Mouse (Mus musculus): Measurements from ENCODE around the gene Carns1. TPM values are rescaled to one million over a fixed set of nuclear protein-coding genes. Genes with fewer than 3 reads are reported as not detected.

Carns1 gene
- total and polyA plus RNA-seq, 3 experiments, result 1.7 to 4.0 (median 3.8) TPM

GRCm38 (mm10) chr19:4145936-4146335 lies 29.3 kb downstream of the Carns1 start:
- TF ChIP-seq IRF4 (IDR thresholded peaks at IDR 0.05; ENCODE audit: low read depth, low read length), result no peak
- no peak for TF ChIP-seq RCOR1 (conservative IDR thresholded peaks at IDR 0.05; ENCODE audit: low read depth, low read length)
- no peak for TF ChIP-seq UBTF (IDR thresholded peaks at IDR 0.05; ENCODE audit: low read depth, low read length)
- TF ChIP-seq ETS1 (conservative IDR thresholded peaks at IDR 0.05; ENCODE audit: low read depth, low read length), result no peak
- no peak for TF ChIP-seq ZNF384 (IDR thresholded peaks at IDR 0.05; ENCODE audit: low read depth, low read length)
- no peak overlapping the region for H3K4me3 ChIP-seq (replicated peaks in 1 of 3; ENCODE audit: low read depth in 2 of 3, low read length in 2 of 3, poor library complexity in 1 of 3)
- no peak overlapping the region for H3K9ac ChIP-seq (ENCODE audit: insufficient read depth, low read depth)
- peaks cover 4 to 30% of the 10 kb centered on the region in 2 experiments for H3K36me3 ChIP-seq (replicated peaks in 1 of 2; ENCODE audit: control insufficient read depth in 1 of 2, insufficient read depth in 1 of 2, low read length in 1 of 2)
- no peak for DNase-seq (ENCODE audit: extremely low read depth)
- peaks cover 15% of the 10 kb centered on the region for H3K79me2 ChIP-seq (replicated peaks; ENCODE audit: control insufficient read depth, extremely low read depth, insufficient read depth, poor library complexity, severe bottlenecking)
- peaks cover 5% of the 10 kb centered on the region for H3K9me3 ChIP-seq (replicated peaks; ENCODE audit: low read length)
- H3K27ac ChIP-seq (ENCODE audit: insufficient read depth, low read depth), result no peak overlapping the region
- in situ Hi-C loops (cut with MboI; ENCODE audit: low pct_ligation_motif_present, low pct_unique_long_range_greater_than_20kb, low sequenced_read_pairs) (no loop called here), dilution Hi-C loops (cut with MboI; ENCODE audit: extremely low pct_ligation_motif_present, extremely low pct_unique_long_range_greater_than_20kb, low sequenced_read_pairs) (no loop called here)
- no peaks in the 10 kb centered on the region for H3K27me3 ChIP-seq (replicated peaks)
- peaks cover 50 to 75% of the 10 kb centered on the region in 2 experiments for H3K4me1 ChIP-seq (ENCODE audit: control insufficient read depth in 1 of 2, insufficient read depth in 2 of 2)
- no peak overlapping the region for H3K4me2 ChIP-seq (ENCODE audit: insufficient read depth, low read depth, poor library complexity, severe bottlenecking)

GRCm38 (mm10) chr19:4144550-4145498 lies 30.5 kb downstream of the Carns1 start:
- Histone ChIP-seq H3K9ac (ENCODE audit: insufficient read depth, low read depth) (0 out of 2 replicates have a peak overlapping the region, but pooled peaks have one; percentile 10), H3K27me3 (replicated peaks) (no peaks in the 10 kb centered on the region), H3K4me2 (ENCODE audit: insufficient read depth, low read depth, poor library complexity, severe bottlenecking) (no peak overlapping the region), H3K4me1 (ENCODE audit: control insufficient read depth in 1 of 2, insufficient read depth in 2 of 2) (peaks cover 41 to 78% of the 10 kb centered on the region in 2 experiments), H3K9me3 (replicated peaks; ENCODE audit: low read length) (peaks cover 5% of the 10 kb centered on the region), H3K36me3 (replicated peaks in 1 of 2; ENCODE audit: control insufficient read depth in 1 of 2, insufficient read depth in 1 of 2, low read length in 1 of 2) (peaks cover 0 to 28% of the 10 kb centered on the region in 2 experiments), H3K79me2 (replicated peaks; ENCODE audit: control insufficient read depth, extremely low read depth, insufficient read depth, poor library complexity, severe bottlenecking) (peaks cover 15% of the 10 kb centered on the region), H3K4me3 (replicated peaks in 1 of 3; ENCODE audit: low read depth in 2 of 3, low read length in 2 of 3, poor library complexity in 1 of 3) (no peak overlapping the region), H3K27ac (ENCODE audit: insufficient read depth, low read depth) (peak overlapping the region; percentile 90)
- dilution Hi-C loops (cut with MboI; ENCODE audit: extremely low pct_ligation_motif_present, extremely low pct_unique_long_range_greater_than_20kb, low sequenced_read_pairs) (no loop called here), in situ Hi-C loops (cut with MboI; ENCODE audit: low pct_ligation_motif_present, low pct_unique_long_range_greater_than_20kb, low sequenced_read_pairs) (no loop called here)
- peak; percentile 84 for DNase-seq (ENCODE audit: extremely low read depth)
- peak; percentile 81 for TF ChIP-seq MAX (IDR thresholded peaks at IDR 0.05; ENCODE audit: low read length)
- no peak for TF ChIP-seq ZKSCAN1 (IDR thresholded peaks at IDR 0.05; ENCODE audit: borderline replicate concordance, low read depth, low read length)
- TF ChIP-seq TCF12 (IDR thresholded peaks at IDR 0.05; ENCODE audit: low read depth, low read length), result peak; percentile 73
- no peak for TF ChIP-seq MAZ (IDR thresholded peaks at IDR 0.05; ENCODE audit: low read depth, low read length)
- no peak for TF ChIP-seq E2F4 (IDR thresholded peaks at IDR 0.05; ENCODE audit: insufficient replicate concordance, low read depth, low read length)
- TF ChIP-seq ZC3H11A (IDR thresholded peaks at IDR 0.05; ENCODE audit: low read depth, low read length), result no peak
- peak; percentile 69 for TF ChIP-seq BHLHE40 (IDR thresholded peaks at IDR 0.05; ENCODE audit: low read depth, low read length)
- TF ChIP-seq ETS1 (conservative IDR thresholded peaks at IDR 0.05; ENCODE audit: low read depth, low read length), result peak; percentile 81
- TF ChIP-seq ZNF384 (IDR thresholded peaks at IDR 0.05; ENCODE audit: low read depth, low read length), result no peak
- TF ChIP-seq IRF4 (IDR thresholded peaks at IDR 0.05; ENCODE audit: low read depth, low read length), result no peak
- TF ChIP-seq HCFC1 (IDR thresholded peaks at IDR 0.05; ENCODE audit: low read depth, low read length), result no peak
- peak; percentile 69 for TF ChIP-seq EP300 (IDR thresholded peaks at IDR 0.05; ENCODE audit: low read length)
- 0 out of 2 replicates have a peak, but pooled peaks have one; percentile 4 for TF ChIP-seq USF2 (conservative IDR thresholded peaks at IDR 0.05; ENCODE audit: low read depth, low read length)
- no peak for TF ChIP-seq UBTF (IDR thresholded peaks at IDR 0.05; ENCODE audit: low read depth, low read length)
- peak in 1 of 2 experiments; percentile 8; a peak in 1 of 4 replicates for TF ChIP-seq CTCF (conservative IDR thresholded peaks at IDR 0.05 in 1 of 2, IDR thresholded peaks at IDR 0.05 in 1 of 2; ENCODE audit: low read depth in 2 of 2, low read length in 2 of 2)
- 0 out of 2 replicates have a peak, but pooled peaks have one; percentile 36 for TF ChIP-seq MXI1 (IDR thresholded peaks at IDR 0.05; ENCODE audit: low read depth, low read length)
- TF ChIP-seq ELF1 (IDR thresholded peaks at IDR 0.05; ENCODE audit: low read depth, low read length), result peak; percentile 49
- no peak for TF ChIP-seq RCOR1 (conservative IDR thresholded peaks at IDR 0.05; ENCODE audit: low read depth, low read length)
- no peak for TF ChIP-seq GABPA (IDR thresholded peaks at IDR 0.05; ENCODE audit: insufficient replicate concordance, low read depth, low read length)
- no peak; the same call in 1 of the 2 replicates for TF ChIP-seq CHD2 (IDR thresholded peaks at IDR 0.05; ENCODE audit: low read length)
- TF ChIP-seq PAX5 (IDR thresholded peaks at IDR 0.05; ENCODE audit: low read length), result no peak
- no peak for TF ChIP-seq RAD21 (IDR thresholded peaks at IDR 0.05; ENCODE audit: low read depth, low read length)
- TF ChIP-seq POLR2AphosphoS2 (IDR thresholded peaks at IDR 0.05; ENCODE audit: low read depth, low read length), result no peak
- peak; percentile 84 for TF ChIP-seq MYC (IDR thresholded peaks at IDR 0.05; ENCODE audit: low read depth, low read length)
- no peak for TF ChIP-seq NELFE (IDR thresholded peaks at IDR 0.05; ENCODE audit: low read depth, low read length)
- TF ChIP-seq MEF2A (IDR thresholded peaks at IDR 0.05; ENCODE audit: borderline replicate concordance, low read depth, low read length), result peak; percentile 32; the same call in 1 of the 2 replicates
- peak; percentile 69 for TF ChIP-seq JUN (IDR thresholded peaks at IDR 0.05; ENCODE audit: insufficient read depth, low read depth, low read length)
- TF ChIP-seq ZMIZ1 (IDR thresholded peaks at IDR 0.05; ENCODE audit: low read depth, low read length), result no peak
